Mouse (Mus musculus) cerebellum, adult (tissue): ENCODE measurements around the gene Gon7.
A peak's percentile ranks its signal among the peaks of the same experiment; 100 is the strongest.

Experiments used
- ATAC-seq: cut with Nextera tagmentation; 2 replicates; pipeline ENCODE4 v1.9.2; 2017; ENCODE audit warnings: mild to moderate bottlenecking, moderate library complexity, mixed read lengths; ENCODE audit not compliant: insufficient number of reproducible peaks, low FRiP score, low TSS enrichment

Gon7 gene

GRCm38 (mm10) chr12:102743589-102744574 is 13.7 kb downstream of the Gon7 start, which contains the start of the genes Moap1 and Tmem251:
Moap1 (minus strand) TSS chr12:102743661.
Tmem251 (plus strand) TSS chr12:102743762.
- peak; percentile 95 for ATAC-seq

GRCm38 (mm10) chr12:102743036-102743588 is 14.5 kb downstream of the Gon7 start:
- peak; percentile 65 for ATAC-seq

- no peak for ATAC-seq
Observed at GRCm38 (mm10) chr12:102742056-102742455, 15.5 kb downstream of the Gon7 start.

GRCm38 (mm10) chr12:102740285-102740684 is 17.3 kb downstream of the Gon7 start:
- no peak for ATAC-seq

- no peak for ATAC-seq
Observed at GRCm38 (mm10) chr12:102739096-102739495, 18.5 kb downstream of the Gon7 start.

GRCm38 (mm10) chr12:102733381-102733780 is 24.2 kb downstream of the Gon7 start:
- no peak for ATAC-seq

GRCm38 (mm10) chr12:102730798-102731619 is 26.6 kb downstream of the Gon7 start:
- ATAC-seq: no peak

- peak; percentile 93 for ATAC-seq
Observed at GRCm38 (mm10) chr12:102729855-102730797, 27.5 kb downstream of the Gon7 start.

- ATAC-seq: no peak
Observed at GRCm38 (mm10) chr12:102725761-102726175, 31.8 kb downstream of the Gon7 start.

GRCm38 (mm10) chr12:102725146-102725545 is 32.5 kb downstream of the Gon7 start:
- no peak for ATAC-seq

GRCm38 (mm10) chr12:102723861-102724260 is 33.7 kb downstream of the Gon7 start:
- ATAC-seq: no peak

- ATAC-seq: no peak
Observed at GRCm38 (mm10) chr12:102722966-102723365, 34.6 kb downstream of the Gon7 start.

GRCm38 (mm10) chr12:102722451-102722850 is 35.2 kb downstream of the Gon7 start:
- ATAC-seq: no peak

GRCm38 (mm10) chr12:102719552-102720315 is 37.9 kb downstream of the Gon7 start:
- ATAC-seq: 0 out of 2 replicates have a peak, but pooled peaks have one; percentile 31

- no peak for ATAC-seq
Observed at GRCm38 (mm10) chr12:102714654-102715395, 42.8 kb downstream of the Gon7 start.

GRCm38 (mm10) chr12:102714116-102714515 is 43.5 kb downstream of the Gon7 start:
- ATAC-seq: no peak

- ATAC-seq: no peak
Observed at GRCm38 (mm10) chr12:102713153-102713865, 44.3 kb downstream of the Gon7 start.
